Mouse (Mus musculus) hindbrain, embryonic 11.5 days (tissue): ENCODE data around the gene Acly. TPM values are rescaled to one million over a fixed set of nuclear protein-coding genes. Genes with fewer than 3 reads are reported as not detected.
A peak's percentile ranks its signal among the peaks of the same experiment; 100 is the strongest.

Experiments used
- ATAC-seq: fragments of 200-750 bp; cut with Nextera tagmentation; 2 replicates; pipeline ENCODE4 v1.8.0; 2017; ENCODE audit warnings: mild to moderate bottlenecking, moderate TSS enrichment, moderate library complexity; ENCODE audit not compliant: low FRiP score
- DNase-seq: peaks from one replicate; pipeline ENCODE4 v3.0.0-alpha.2; 2015; ENCODE audit warnings: low spot score
- H3K27ac ChIP-seq: fragments of 300-500 bp; sonication (generic); 2 replicates; pipeline ENCODE4 v1.5.1; 2014; ENCODE audit warnings: mild to moderate bottlenecking, low read depth, low read length
- H3K27me3 ChIP-seq: fragments of 300-500 bp; sonication (generic); 2 replicates; pipeline ENCODE4 v1.6.1; 2014; ENCODE audit warnings: mild to moderate bottlenecking, low read length, moderate library complexity, mixed read lengths; ENCODE audit not compliant: control insufficient read depth, insufficient read depth
- H3K36me3 ChIP-seq: fragments of 300-500 bp; sonication (generic); 2 replicates; pipeline ENCODE4 v1.6.1; 2014; ENCODE audit warnings: mild to moderate bottlenecking, low read length, moderate library complexity, mixed read lengths; ENCODE audit not compliant: control insufficient read depth, insufficient read depth
- H3K4me1 ChIP-seq: fragments of 300-500 bp; sonication (generic); replicated peaks from 2 replicates; pipeline ENCODE4 v1.6.1; 2014; ENCODE audit warnings: low read length, mixed read lengths; ENCODE audit not compliant: control insufficient read depth, insufficient read depth
- H3K4me2 ChIP-seq: fragments of 300-500 bp; sonication (generic); replicated peaks from 2 replicates; pipeline ENCODE4 v1.6.1; 2014; ENCODE audit warnings: mild to moderate bottlenecking, low read depth, low read length
- H3K4me3 ChIP-seq: fragments of 300-500 bp; sonication (generic); 2 replicates; pipeline ENCODE4 v1.5.1; 2014; ENCODE audit warnings: low read depth, low read length
- H3K9ac ChIP-seq: fragments of 300-500 bp; sonication (generic); 2 replicates; pipeline ENCODE4 v1.6.1; 2014; ENCODE audit warnings: low read depth, low read length
- H3K9me3 ChIP-seq: fragments of 300-500 bp; sonication (generic); 2 replicates; pipeline ENCODE4 v1.6.1; 2016; ENCODE audit warnings: low read length; ENCODE audit not compliant: control insufficient read depth
- WGBS: fragments of 180-500 bp; shearing (Covaris S2); extraction: QIAGEN DNeasy Blood & Tissue Kit; methylation state at CpG from one replicate; pipeline ENCODE4 v1.1.7; 2014; 5-methylcytosine and 5-hydroxymethylcytosine counted together
- polyA plus RNA-seq: library from polyadenylated mRNA; unstranded; fragments of >200 nt; fragmentation: Nextera tagmentation; extraction: Ambion mirVana; gene quantifications from 2 replicates; pipeline ENCODE4 v1.2.1, GENCODE M21; 2014

Acly gene
- 259 and 306 TPM in 2 replicates for polyA plus RNA-seq

GRCm38 (mm10) chr11:100527458-100528374, at the start of gene Acly:
Gene Acly, minus strand, starts transcription at chr11:100528000.
- ATAC-seq (peak; percentile 98), DNase-seq (peak; percentile 100)
- WGBS: under 1% methylated on average over 48 of the region's 54 CpGs
- no peaks in the 10 kb centered on the region for H3K9me3 ChIP-seq
- H3K36me3 ChIP-seq: peaks cover 5% of the 10 kb centered on the region
- H3K27me3 ChIP-seq: no peaks in the 10 kb centered on the region
- H3K9ac ChIP-seq: peak within 1 kb of the TSS; percentile 94
- peak within 1 kb of the TSS; percentile 90 for H3K27ac ChIP-seq
- peak within 1 kb of the TSS; percentile 92 for H3K4me3 ChIP-seq
- H3K4me2 ChIP-seq: peak within 1 kb of the TSS; percentile 92
- peaks cover 10% of the 10 kb centered on the region for H3K4me1 ChIP-seq

GRCm38 (mm10) chr11:100576256-100576655, 48.5 kb upstream of the Acly start:
- DNase-seq (no peak), ATAC-seq (no peak)
- Histone ChIP-seq H3K27me3 (peaks cover under 1% of the 10 kb centered on the region; the same call in 1 of the 2 replicates), H3K27ac (no peak overlapping the region), H3K4me3 (no peak overlapping the region), H3K4me1 (peaks cover 5% of the 10 kb centered on the region; the same call in 1 of the 2 replicates), H3K9ac (no peak overlapping the region), H3K4me2 (no peak overlapping the region), H3K36me3 (no peaks in the 10 kb centered on the region), H3K9me3 (no peaks in the 10 kb centered on the region)
- WGBS: 68% methylated on average over 21 of the region's 21 CpGs

- no peak for DNase-seq
- H3K9ac ChIP-seq: no peak overlapping the region; the same call in 1 of the 2 replicates
- WGBS: 32% methylated on average over 2 of the region's 2 CpGs
- no peaks in the 10 kb centered on the region for H3K9me3 ChIP-seq
- peak; percentile 40; the same call in 1 of the 2 replicates for ATAC-seq
- H3K4me3 ChIP-seq: peak overlapping the region; percentile 59
- no peak overlapping the region for H3K27ac ChIP-seq
- H3K27me3 ChIP-seq: peaks cover 6% of the 10 kb centered on the region; the same call in 1 of the 2 replicates
- H3K4me1 ChIP-seq: peaks cover 6% of the 10 kb centered on the region; the same call in 1 of the 2 replicates
- no peaks in the 10 kb centered on the region for H3K36me3 ChIP-seq
- H3K4me2 ChIP-seq: peak overlapping the region; percentile 82
These were observed 47.7 kb upstream of the Acly start for GRCm38 (mm10) chr11:100575484-100575855.

GRCm38 (mm10) chr11:100574708-100575483, 47.1 kb upstream of the Acly start, which contains the start of gene Cnp:
Gene Cnp, plus strand, starts transcription at chr11:100574904.
- peak; percentile 60; the same call in 1 of the 2 replicates for ATAC-seq
- Histone ChIP-seq H3K27ac (no peak within 1 kb of the TSS), H3K4me1 (peaks cover 6% of the 10 kb centered on the region; the same call in 1 of the 2 replicates), H3K9ac (peak within 1 kb of the TSS; percentile 59), H3K9me3 (no peaks in the 10 kb centered on the region), H3K4me2 (peak within 1 kb of the TSS; percentile 82), H3K27me3 (peaks cover 6% of the 10 kb centered on the region; the same call in 1 of the 2 replicates), H3K36me3 (no peaks in the 10 kb centered on the region), H3K4me3 (peak within 1 kb of the TSS; percentile 59)
- DNase-seq: peak; percentile 72
- WGBS: 2% methylated on average over 47 of the region's 47 CpGs

GRCm38 (mm10) chr11:100574188-100574587, 46.4 kb upstream of the Acly start:
- Histone ChIP-seq H3K27me3 (peaks cover 6% of the 10 kb centered on the region; the same call in 1 of the 2 replicates), H3K4me2 (no peak overlapping the region), H3K9me3 (no peaks in the 10 kb centered on the region), H3K4me1 (peaks cover 6% of the 10 kb centered on the region; the same call in 1 of the 2 replicates), H3K27ac (no peak overlapping the region), H3K9ac (no peak overlapping the region), H3K4me3 (no peak overlapping the region), H3K36me3 (no peaks in the 10 kb centered on the region)
- ATAC-seq (no peak), DNase-seq (no peak)
- 93% methylated on average over 3 of the region's 3 CpGs for WGBS

- DNase-seq (no peak), ATAC-seq (no peak)
- peak overlapping the region; percentile 6; the same call in 1 of the 2 replicates for H3K4me3 ChIP-seq
- H3K27ac ChIP-seq: no peak overlapping the region
- H3K4me2 ChIP-seq: peak overlapping the region; percentile 44
- H3K9me3 ChIP-seq: no peaks in the 10 kb centered on the region
- no peak overlapping the region; the same call in 1 of the 2 replicates for H3K9ac ChIP-seq
- H3K36me3 ChIP-seq: no peaks in the 10 kb centered on the region
- peaks cover 6% of the 10 kb centered on the region; the same call in 1 of the 2 replicates for H3K27me3 ChIP-seq
- 16% methylated on average over 16 of the region's 16 CpGs for WGBS
- H3K4me1 ChIP-seq: peaks cover 6% of the 10 kb centered on the region; the same call in 1 of the 2 replicates
These were observed 43.4 kb upstream of the Acly start for GRCm38 (mm10) chr11:100571202-100571567.

- 12% methylated on average over 8 of the region's 8 CpGs for WGBS
- H3K9me3 ChIP-seq: no peaks in the 10 kb centered on the region
- ATAC-seq: peak; percentile 33; the same call in 1 of the 2 replicates
- peak; percentile 89 for DNase-seq
- H3K4me1 ChIP-seq: peaks cover 6% of the 10 kb centered on the region; the same call in 1 of the 2 replicates
- no peak overlapping the region for H3K27ac ChIP-seq
- H3K4me3 ChIP-seq: peak overlapping the region; percentile 6; the same call in 1 of the 2 replicates
- H3K27me3 ChIP-seq: peaks cover 6% of the 10 kb centered on the region; the same call in 1 of the 2 replicates
- H3K36me3 ChIP-seq: no peaks in the 10 kb centered on the region
- peak overlapping the region; percentile 44 for H3K4me2 ChIP-seq
- H3K9ac ChIP-seq: peak overlapping the region; percentile 31; the same call in 1 of the 2 replicates
These were observed 42.8 kb upstream of the Acly start for GRCm38 (mm10) chr11:100570430-100571201.
